Mouse (Mus musculus): ENCODE measurements at regions not wholly inside any gene's neighbourhood (a gene's known extent, or its start where the extent isn't known, plus 50 kb on each side); places are given as distances from the start of the nearest gene placed in this dataset.

DNA sequence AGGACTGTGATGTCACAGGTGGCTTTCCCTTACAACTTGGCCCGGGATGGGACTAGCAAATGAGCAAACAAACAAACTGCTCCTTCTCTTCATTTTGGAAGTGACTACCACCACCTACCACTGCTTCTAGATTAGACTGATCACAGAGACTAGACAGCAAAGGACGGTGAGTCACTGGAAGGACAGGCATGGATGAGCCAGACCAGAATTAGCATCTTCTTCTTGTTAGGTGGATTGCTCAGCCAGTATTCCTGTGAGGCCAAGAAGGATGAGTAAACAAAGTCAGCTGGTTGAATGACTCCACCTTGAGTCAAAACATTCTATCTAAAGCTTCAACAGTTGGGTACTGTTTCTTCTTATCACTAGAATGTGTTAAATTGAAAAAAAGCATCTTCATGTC lies 385.1 kb upstream of the Mon1b start:
- H3K4me1 ChIP-seq (ENCODE audit: insufficient read depth): no peaks in the 10 kb centered on the region
- 66% methylated on average over 2 of the region's 2 CpGs for WGBS

DNA sequence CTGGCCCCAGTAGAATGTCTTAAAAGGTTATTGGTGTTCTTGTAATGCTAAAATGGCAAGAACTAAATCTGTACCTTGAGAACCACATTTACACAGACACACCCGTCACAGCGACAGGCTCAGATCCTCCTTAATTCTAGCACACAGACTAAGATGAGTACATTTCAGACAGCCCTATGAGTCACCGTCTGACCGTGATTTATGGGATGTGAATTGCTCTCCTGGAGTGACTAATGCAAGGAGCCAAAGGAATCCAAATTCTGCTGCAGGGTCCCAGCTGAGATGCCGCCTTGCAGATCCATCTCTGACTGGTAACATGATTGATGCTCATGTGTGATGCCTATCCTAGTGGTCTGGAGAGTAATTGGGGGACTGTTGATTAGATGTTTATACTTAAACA lies 381.3 kb upstream of the Mon1b start:
- no peak for ATAC-seq (ENCODE audit: insufficient read depth)
- Histone ChIP-seq H3K9me3 (ENCODE audit: low read depth, low read length) (no peaks in the 10 kb centered on the region), H3K9ac (no peak overlapping the region), H3K4me1 (ENCODE audit: insufficient read depth) (no peaks in the 10 kb centered on the region), H3K4me2 (no peak overlapping the region), H3K4me3 (ENCODE audit: low read depth, low read length) (no peak overlapping the region), H3K27me3 (ENCODE audit: insufficient read depth, low read length) (no peaks in the 10 kb centered on the region), H3K27ac (ENCODE audit: low read depth) (no peak overlapping the region), H3K36me3 (ENCODE audit: insufficient read depth) (no peaks in the 10 kb centered on the region)
- WGBS: 48% methylated on average over 5 of the region's 5 CpGs
- TF ChIP-seq CTCF (IDR thresholded peaks at IDR 0.05; ENCODE audit: low read depth): no peak
- DNase-seq: no peak

More for the DNA sequence above, 385.1 kb upstream of the Mon1b start:
- Histone ChIP-seq H3K27ac (ENCODE audit: low read depth) (no peak overlapping the region), H3K27me3 (ENCODE audit: insufficient read depth, low read length) (no peaks in the 10 kb centered on the region), H3K9me3 (ENCODE audit: low read depth, low read length) (no peaks in the 10 kb centered on the region), H3K4me2 (no peak overlapping the region), H3K36me3 (ENCODE audit: insufficient read depth) (no peaks in the 10 kb centered on the region), H3K4me3 (ENCODE audit: low read depth, low read length) (no peak overlapping the region), H3K9ac (no peak overlapping the region)
- no peak for DNase-seq
- no peak for TF ChIP-seq CTCF (IDR thresholded peaks at IDR 0.05; ENCODE audit: low read depth)
- ATAC-seq (ENCODE audit: insufficient read depth): no peak

DNA sequence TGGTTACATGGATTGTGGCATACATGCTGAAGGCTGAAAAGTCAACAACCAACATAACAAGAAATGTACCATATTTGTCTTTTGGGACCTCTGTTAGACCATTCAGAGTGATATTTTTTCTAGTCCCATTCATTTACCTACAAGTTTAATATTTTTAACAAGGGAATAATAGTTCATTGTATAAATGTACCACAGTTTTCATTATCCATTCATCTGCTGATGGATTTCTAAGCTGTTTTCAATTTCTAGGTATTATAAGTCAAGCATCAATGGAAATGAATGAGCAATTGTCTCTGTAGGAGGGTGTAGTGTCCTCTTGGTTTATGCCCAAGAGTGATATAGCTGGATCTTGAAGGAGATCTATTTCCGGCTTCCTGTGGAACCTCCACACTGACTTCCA lies 375.9 kb upstream of the Mon1b start:
- H3K4me1 ChIP-seq (ENCODE audit: insufficient read depth): no peaks in the 10 kb centered on the region
- no peak overlapping the region for H3K4me3 ChIP-seq (ENCODE audit: low read depth, low read length)
- no peak for TF ChIP-seq CTCF (IDR thresholded peaks at IDR 0.05; ENCODE audit: low read depth)
- H3K27me3 ChIP-seq (ENCODE audit: insufficient read depth, low read length): no peaks in the 10 kb centered on the region
- H3K4me2 ChIP-seq: no peak overlapping the region
- 88% methylated on average over 1 of the region's 1 CpGs for WGBS
- no peak overlapping the region for H3K27ac ChIP-seq (ENCODE audit: low read depth)
- DNase-seq (no peak), ATAC-seq (ENCODE audit: insufficient read depth) (no peak)
- H3K9ac ChIP-seq: no peak overlapping the region
- no peaks in the 10 kb centered on the region for H3K36me3 ChIP-seq (ENCODE audit: insufficient read depth)
- no peaks in the 10 kb centered on the region for H3K9me3 ChIP-seq (ENCODE audit: low read depth, low read length)

DNA sequence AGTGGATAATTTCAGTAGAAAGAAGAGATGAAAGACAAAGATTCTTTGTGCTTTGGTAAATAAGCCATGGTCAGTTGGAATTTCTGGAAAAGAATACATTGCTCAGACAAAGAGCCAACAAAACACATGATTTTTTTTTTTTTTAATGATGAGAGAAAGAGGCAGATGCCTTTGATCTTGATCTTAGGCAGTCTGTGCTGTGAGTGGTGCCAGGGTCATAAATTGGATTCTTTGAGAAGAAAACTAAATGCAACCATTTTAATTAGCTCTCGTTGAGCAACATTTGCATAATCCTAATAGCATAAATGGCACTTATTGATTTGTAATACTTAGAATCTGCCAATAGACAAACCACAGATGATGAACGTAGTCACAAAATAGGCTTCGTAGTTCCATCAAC lies 372.1 kb upstream of the Mon1b start:
- Histone ChIP-seq H3K4me2 (no peak overlapping the region), H3K9me3 (ENCODE audit: low read depth, low read length) (no peaks in the 10 kb centered on the region), H3K27ac (ENCODE audit: low read depth) (no peak overlapping the region), H3K9ac (no peak overlapping the region), H3K27me3 (ENCODE audit: insufficient read depth, low read length) (no peaks in the 10 kb centered on the region), H3K4me3 (ENCODE audit: low read depth, low read length) (no peak overlapping the region), H3K36me3 (ENCODE audit: insufficient read depth) (no peaks in the 10 kb centered on the region), H3K4me1 (ENCODE audit: insufficient read depth) (no peaks in the 10 kb centered on the region)
- 85% methylated on average over 3 of the region's 3 CpGs for WGBS
- ATAC-seq (ENCODE audit: insufficient read depth) (no peak), DNase-seq (no peak)
- no peak for TF ChIP-seq CTCF (IDR thresholded peaks at IDR 0.05; ENCODE audit: low read depth)

DNA sequence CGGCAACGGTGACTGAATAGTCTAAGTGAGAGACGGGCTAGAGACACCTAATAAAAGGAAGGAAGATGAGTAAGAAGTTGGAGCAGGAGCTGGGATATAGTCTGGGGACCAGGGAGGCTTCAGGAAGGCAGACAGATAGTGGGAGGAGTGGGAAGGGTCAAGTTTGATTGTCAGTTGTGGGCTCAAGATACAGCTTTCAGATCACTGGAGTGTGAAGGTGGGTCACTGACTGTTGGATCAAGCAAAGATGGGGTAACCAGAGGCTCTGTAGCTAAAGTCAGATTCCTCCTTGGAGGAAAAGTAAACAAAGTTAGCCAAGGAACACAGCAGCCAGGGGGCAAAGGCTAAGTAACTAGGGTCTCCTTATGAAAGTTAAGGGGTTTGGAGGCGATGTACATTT lies 364.1 kb upstream of the Mon1b start:
- Histone ChIP-seq H3K4me2 (no peak overlapping the region), H3K9ac (no peak overlapping the region), H3K27me3 (ENCODE audit: insufficient read depth, low read length) (no peaks in the 10 kb centered on the region), H3K36me3 (ENCODE audit: insufficient read depth) (no peaks in the 10 kb centered on the region), H3K9me3 (ENCODE audit: low read depth, low read length) (no peaks in the 10 kb centered on the region), H3K4me1 (ENCODE audit: insufficient read depth) (no peaks in the 10 kb centered on the region), H3K4me3 (ENCODE audit: low read depth, low read length) (no peak overlapping the region), H3K27ac (ENCODE audit: low read depth) (no peak overlapping the region)
- DNase-seq: no peak
- 75% methylated on average over 4 of the region's 4 CpGs for WGBS
- TF ChIP-seq CTCF (IDR thresholded peaks at IDR 0.05; ENCODE audit: low read depth): no peak
- ATAC-seq (ENCODE audit: insufficient read depth): no peak

DNA sequence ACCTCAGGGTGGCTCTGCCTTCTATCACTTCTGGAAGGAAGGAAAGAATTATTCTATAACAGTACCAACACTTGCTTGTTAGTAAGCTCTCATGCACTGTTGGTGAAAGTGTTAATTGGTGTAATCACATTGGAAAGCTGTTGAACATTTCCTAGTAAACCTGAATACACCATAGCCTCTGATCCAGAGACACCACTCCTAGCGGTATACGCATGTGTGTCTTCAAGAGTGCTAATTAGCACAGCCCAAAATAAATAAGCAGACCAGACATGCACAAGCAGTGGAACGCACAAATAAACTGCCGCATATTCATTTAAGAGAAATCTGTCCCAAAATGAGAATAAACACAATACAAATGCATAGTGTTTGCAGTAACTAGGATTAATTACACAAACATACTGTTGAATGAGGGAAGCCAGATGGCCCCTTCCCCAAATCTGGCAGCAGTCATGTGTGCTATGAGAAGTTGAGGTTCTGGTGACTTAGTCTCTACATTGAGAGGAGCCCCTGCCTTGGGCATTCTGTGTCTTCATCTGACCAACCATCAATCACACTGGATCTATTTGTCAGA lies 335.0 kb upstream of the Mon1b start:
- no peak for TF ChIP-seq CTCF (IDR thresholded peaks at IDR 0.05; ENCODE audit: low read depth)
- H3K27ac ChIP-seq (ENCODE audit: low read depth): no peak overlapping the region
- no peaks in the 10 kb centered on the region for H3K27me3 ChIP-seq (ENCODE audit: insufficient read depth, low read length)
- no peaks in the 10 kb centered on the region for H3K36me3 ChIP-seq (ENCODE audit: insufficient read depth)
- no peak overlapping the region for H3K4me2 ChIP-seq
- DNase-seq (peak; percentile 40), ATAC-seq (ENCODE audit: insufficient read depth) (no peak)
- H3K9me3 ChIP-seq (ENCODE audit: low read depth, low read length): no peaks in the 10 kb centered on the region
- H3K4me1 ChIP-seq (ENCODE audit: insufficient read depth): no peaks in the 10 kb centered on the region
- no peak overlapping the region for H3K9ac ChIP-seq
- no peak overlapping the region for H3K4me3 ChIP-seq (ENCODE audit: low read depth, low read length)
- 66% methylated on average over 4 of the region's 4 CpGs for WGBS

DNA sequence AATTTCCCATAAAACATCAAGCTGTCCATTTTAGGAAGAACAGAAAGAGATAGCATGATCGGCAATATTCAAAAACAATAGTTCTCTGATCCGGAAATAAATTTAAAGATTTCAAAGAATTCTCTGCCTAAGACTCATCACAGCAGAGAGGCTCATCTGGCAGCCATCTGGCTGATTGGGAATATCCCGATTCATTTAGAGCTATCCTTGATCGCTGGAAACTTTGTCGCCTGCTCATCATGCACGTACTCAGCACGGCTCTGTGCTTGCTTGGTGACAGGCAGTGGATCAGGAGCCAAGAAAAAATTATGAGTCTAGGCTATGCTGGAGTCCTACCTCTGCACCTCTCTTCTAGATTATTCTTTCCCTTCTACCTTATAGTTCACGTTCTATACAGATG lies 332.0 kb upstream of the Mon1b start:
- Histone ChIP-seq H3K36me3 (ENCODE audit: insufficient read depth) (no peaks in the 10 kb centered on the region), H3K4me2 (no peak overlapping the region), H3K4me3 (ENCODE audit: low read depth, low read length) (no peak overlapping the region), H3K9ac (no peak overlapping the region), H3K9me3 (ENCODE audit: low read depth, low read length) (no peaks in the 10 kb centered on the region), H3K27ac (ENCODE audit: low read depth) (no peak overlapping the region), H3K27me3 (ENCODE audit: insufficient read depth, low read length) (no peaks in the 10 kb centered on the region), H3K4me1 (ENCODE audit: insufficient read depth) (no peaks in the 10 kb centered on the region)
- TF ChIP-seq CTCF (IDR thresholded peaks at IDR 0.05; ENCODE audit: low read depth): no peak
- DNase-seq (no peak), ATAC-seq (ENCODE audit: insufficient read depth) (no peak)
- 79% methylated on average over 8 of the region's 8 CpGs for WGBS

DNA sequence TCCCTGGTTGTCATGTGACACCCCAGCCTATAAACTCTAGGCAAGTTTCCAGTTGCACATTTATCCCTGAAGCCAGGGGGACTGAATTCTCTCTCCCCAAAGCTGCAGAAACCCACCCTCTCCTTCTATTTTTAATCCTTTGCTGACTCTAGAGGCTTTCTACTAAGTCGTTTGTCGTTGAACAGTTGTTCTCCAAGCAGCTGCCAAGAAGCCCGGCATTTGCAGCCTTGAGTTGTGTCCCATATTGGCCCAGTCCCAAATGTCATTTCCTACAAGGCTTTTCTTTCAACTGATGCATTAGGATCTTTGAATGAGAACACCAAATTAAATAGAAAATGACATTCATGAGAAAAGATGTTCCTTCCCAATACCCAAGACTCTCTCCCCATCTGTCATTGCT lies 318.2 kb upstream of the Mon1b start:
- TF ChIP-seq CTCF (IDR thresholded peaks at IDR 0.05; ENCODE audit: low read depth): no peak
- H3K4me1 ChIP-seq (ENCODE audit: insufficient read depth): no peaks in the 10 kb centered on the region
- H3K4me2 ChIP-seq: no peak overlapping the region
- ATAC-seq (ENCODE audit: insufficient read depth) (peak; percentile 86), DNase-seq (peak; percentile 89)
- no peak overlapping the region for H3K27ac ChIP-seq (ENCODE audit: low read depth)
- no peaks in the 10 kb centered on the region for H3K27me3 ChIP-seq (ENCODE audit: insufficient read depth, low read length)
- H3K9me3 ChIP-seq (ENCODE audit: low read depth, low read length): no peaks in the 10 kb centered on the region
- H3K4me3 ChIP-seq (ENCODE audit: low read depth, low read length): no peak overlapping the region
- no peak overlapping the region for H3K9ac ChIP-seq
- H3K36me3 ChIP-seq (ENCODE audit: insufficient read depth): no peaks in the 10 kb centered on the region
- WGBS: 34% methylated on average over 3 of the region's 3 CpGs

Measured in lung, embryonic 14.5 days (tissue).